Mouse (Mus musculus) hindbrain, embryonic 10.5 days (tissue): ENCODE results near the gene Hoxb2. TPM values are rescaled to one million over a fixed set of nuclear protein-coding genes. Genes with fewer than 3 reads are reported as not detected.
A peak's percentile ranks its signal among the peaks of the same experiment; 100 is the strongest.

ENCODE experiments used
- DNase-seq: peaks from one replicate; pipeline ENCODE4 v3.0.0-alpha.2; 2017; ENCODE audit warnings: low spot score
- H3K27ac ChIP-seq: fragments of 300-500 bp; sonication (generic); 2 replicates; pipeline ENCODE4 v1.5.1; 2016; ENCODE audit warnings: mild to moderate bottlenecking, moderate library complexity
- H3K27me3 ChIP-seq: fragments of 300-500 bp; sonication (generic); 2 replicates; pipeline ENCODE4 v1.6.1; 2016; ENCODE audit warnings: mild to moderate bottlenecking; ENCODE audit not compliant: poor library complexity, insufficient read depth, severe bottlenecking
- H3K36me3 ChIP-seq: fragments of 300-500 bp; sonication (generic); 2 replicates; pipeline ENCODE4 v1.6.1; 2016; ENCODE audit warnings: mild to moderate bottlenecking, moderate library complexity
- H3K4me1 ChIP-seq: fragments of 300-500 bp; sonication (generic); replicated peaks from 2 replicates; pipeline ENCODE4 v1.6.1; 2016; ENCODE audit warnings: mild to moderate bottlenecking
- H3K4me3 ChIP-seq: fragments of 300-500 bp; sonication (generic); 2 replicates; pipeline ENCODE4 v1.5.1; 2016; ENCODE audit warnings: mild to moderate bottlenecking, moderate library complexity
- H3K9me3 ChIP-seq: fragments of 300-500 bp; sonication (generic); 2 replicates; pipeline ENCODE4 v1.6.1; 2016; ENCODE audit warnings: mild to moderate bottlenecking, moderate library complexity
- WGBS: fragments of 180-500 bp; shearing (Covaris S2); methylation state at CpG from one replicate; pipeline ENCODE4 v1.1.7; 2016; 5-methylcytosine and 5-hydroxymethylcytosine counted together
- polyA plus RNA-seq: library from polyadenylated mRNA; unstranded; fragments of >200 nt; fragmentation: Nextera tagmentation; extraction: Ambion mirVana; gene quantifications from 2 replicates; pipeline ENCODE4 v1.2.1, GENCODE M21; 2016

The Hoxb2 gene
- polyA plus RNA-seq, 1 experiment from 2014 or later: 49.6 TPM

- Histone ChIP-seq H3K36me3 (no peaks in the 10 kb centered on the region), H3K9me3 (no peaks in the 10 kb centered on the region), H3K27ac (no peak overlapping the region), H3K4me1 (peaks cover 12% of the 10 kb centered on the region), H3K27me3 (peaks cover 100% of the 10 kb centered on the region), H3K4me3 (no peak overlapping the region)
- DNase-seq: no peak
- WGBS: 4% methylated on average over 20 of the region's 20 CpGs
Measured at GRCm38 (mm10) chr11:96310183-96310938, 40.0 kb upstream of the Hoxb2 start.

GRCm38 (mm10) chr11:96311097-96311496, 39.2 kb upstream of the Hoxb2 start:
- Histone ChIP-seq H3K4me3 (peak overlapping the region; percentile 30), H3K27ac (no peak overlapping the region), H3K9me3 (no peaks in the 10 kb centered on the region), H3K36me3 (no peaks in the 10 kb centered on the region), H3K27me3 (peaks cover 100% of the 10 kb centered on the region), H3K4me1 (peaks cover 12% of the 10 kb centered on the region)
- WGBS: 6% methylated on average over 6 of the region's 6 CpGs
- DNase-seq: no peak

- H3K9me3 ChIP-seq: no peaks in the 10 kb centered on the region
- peaks cover 12% of the 10 kb centered on the region for H3K4me1 ChIP-seq
- peak; percentile 79 for DNase-seq
- H3K36me3 ChIP-seq: no peaks in the 10 kb centered on the region
- peaks cover 100% of the 10 kb centered on the region for H3K27me3 ChIP-seq
- under 1% methylated on average over 31 of the region's 31 CpGs for WGBS
- H3K27ac ChIP-seq: no peak overlapping the region
- peak overlapping the region; percentile 30 for H3K4me3 ChIP-seq
Measured at GRCm38 (mm10) chr11:96311520-96312417, 38.6 kb upstream of the Hoxb2 start.

- Histone ChIP-seq H3K27me3 (peaks cover 100% of the 10 kb centered on the region), H3K27ac (no peak overlapping the region), H3K4me1 (peaks cover 16% of the 10 kb centered on the region), H3K36me3 (no peaks in the 10 kb centered on the region), H3K9me3 (no peaks in the 10 kb centered on the region), H3K4me3 (no peak overlapping the region)
- WGBS: 26% methylated on average over 2 of the region's 2 CpGs
- no peak for DNase-seq
Measured at GRCm38 (mm10) chr11:96313134-96313533, 37.2 kb upstream of the Hoxb2 start.

GRCm38 (mm10) chr11:96313806-96314428, 36.4 kb upstream of the Hoxb2 start:
- H3K27ac ChIP-seq: no peak overlapping the region
- no peaks in the 10 kb centered on the region for H3K36me3 ChIP-seq
- DNase-seq: peak; percentile 37
- no peaks in the 10 kb centered on the region for H3K9me3 ChIP-seq
- peaks cover 100% of the 10 kb centered on the region for H3K27me3 ChIP-seq
- WGBS: 5% methylated on average over 12 of the region's 12 CpGs
- no peak overlapping the region for H3K4me3 ChIP-seq
- H3K4me1 ChIP-seq: peaks cover 22% of the 10 kb centered on the region

- H3K4me3 ChIP-seq: peak overlapping the region; percentile 30
- peak overlapping the region; percentile 56; the same call in 1 of the 2 replicates for H3K27ac ChIP-seq
- under 1% methylated on average over 34 of the region's 34 CpGs for WGBS
- H3K4me1 ChIP-seq: peaks cover 26% of the 10 kb centered on the region
- no peaks in the 10 kb centered on the region for H3K9me3 ChIP-seq
- peaks cover 100% of the 10 kb centered on the region for H3K27me3 ChIP-seq
- DNase-seq: no peak
- H3K36me3 ChIP-seq: no peaks in the 10 kb centered on the region
Measured at GRCm38 (mm10) chr11:96314671-96315343, 35.5 kb upstream of the Hoxb2 start.

- no peak overlapping the region for H3K27ac ChIP-seq
- 2% methylated on average over 5 of the region's 5 CpGs for WGBS
- H3K27me3 ChIP-seq: peaks cover 100% of the 10 kb centered on the region
- no peaks in the 10 kb centered on the region for H3K36me3 ChIP-seq
- no peaks in the 10 kb centered on the region for H3K9me3 ChIP-seq
- no peak for DNase-seq
- H3K4me1 ChIP-seq: peaks cover 30% of the 10 kb centered on the region
- H3K4me3 ChIP-seq: peak overlapping the region; percentile 30; the same call in 1 of the 2 replicates
Measured at GRCm38 (mm10) chr11:96315344-96315681, 35.0 kb upstream of the Hoxb2 start.

GRCm38 (mm10) chr11:96316696-96317607, 33.4 kb upstream of the Hoxb2 start:
- Histone ChIP-seq H3K36me3 (no peaks in the 10 kb centered on the region), H3K27ac (no peak overlapping the region), H3K9me3 (no peaks in the 10 kb centered on the region), H3K4me3 (no peak overlapping the region), H3K27me3 (peaks cover 100% of the 10 kb centered on the region), H3K4me1 (peaks cover 21% of the 10 kb centered on the region)
- no peak for DNase-seq
- WGBS: 6% methylated on average over 18 of the region's 18 CpGs

- Histone ChIP-seq H3K27me3 (peaks cover 100% of the 10 kb centered on the region), H3K9me3 (no peaks in the 10 kb centered on the region), H3K27ac (peak within 1 kb of the TSS; percentile 70), H3K36me3 (no peaks in the 10 kb centered on the region), H3K4me1 (peaks cover 18% of the 10 kb centered on the region), H3K4me3 (peak within 1 kb of the TSS; percentile 56)
- WGBS: 2% methylated on average over 28 of the region's 28 CpGs
- DNase-seq: no peak
Measured at GRCm38 (mm10) chr11:96317608-96318367, 32.5 kb upstream of the Hoxb2 start, which contains the start of gene Hoxb4. Gene Hoxb4, plus strand, starts transcription at chr11:96318267.

- H3K9me3 ChIP-seq: no peaks in the 10 kb centered on the region
- H3K4me1 ChIP-seq: peaks cover 18% of the 10 kb centered on the region
- peak overlapping the region; percentile 56 for H3K4me3 ChIP-seq
- no peaks in the 10 kb centered on the region for H3K36me3 ChIP-seq
- peak; percentile 79 for DNase-seq
- H3K27ac ChIP-seq: peak overlapping the region; percentile 70
- H3K27me3 ChIP-seq: peaks cover 100% of the 10 kb centered on the region
- under 1% methylated on average over 45 of the region's 45 CpGs for WGBS
Measured at GRCm38 (mm10) chr11:96318368-96319070, 31.8 kb upstream of the Hoxb2 start.
